Mouse (Mus musculus): ENCODE measurements at regions not wholly inside any gene's neighbourhood (a gene's known extent, or its start where the extent isn't known, plus 50 kb on each side); places are given as distances from the start of the nearest gene placed in this dataset.

GRCm38 (mm10) chr3:159010954-159011638 lies 449.1 kb upstream of the Lrrc7 start:
- Histone ChIP-seq H3K9ac (replicated peaks; ENCODE audit: low read depth, low read length) (no peak overlapping the region), H3K27me3 (replicated peaks; ENCODE audit: control insufficient read depth, insufficient read depth, low read length) (no peaks in the 10 kb centered on the region), H3K4me1 (replicated peaks; ENCODE audit: control insufficient read depth, insufficient read depth, low read length) (no peaks in the 10 kb centered on the region), H3K4me2 (ENCODE audit: low read length) (no peak overlapping the region), H3K36me3 (ENCODE audit: control insufficient read depth, insufficient read depth) (no peaks in the 10 kb centered on the region), H3K27ac (ENCODE audit: low read length) (no peak overlapping the region), H3K9me3 (ENCODE audit: control insufficient read depth, low read length) (no peaks in the 10 kb centered on the region), H3K4me3 (replicated peaks; ENCODE audit: low read length) (no peak overlapping the region)
- 0% methylated on average over 1 of the region's 1 CpGs for WGBS
- ATAC-seq = no peak

DNA sequence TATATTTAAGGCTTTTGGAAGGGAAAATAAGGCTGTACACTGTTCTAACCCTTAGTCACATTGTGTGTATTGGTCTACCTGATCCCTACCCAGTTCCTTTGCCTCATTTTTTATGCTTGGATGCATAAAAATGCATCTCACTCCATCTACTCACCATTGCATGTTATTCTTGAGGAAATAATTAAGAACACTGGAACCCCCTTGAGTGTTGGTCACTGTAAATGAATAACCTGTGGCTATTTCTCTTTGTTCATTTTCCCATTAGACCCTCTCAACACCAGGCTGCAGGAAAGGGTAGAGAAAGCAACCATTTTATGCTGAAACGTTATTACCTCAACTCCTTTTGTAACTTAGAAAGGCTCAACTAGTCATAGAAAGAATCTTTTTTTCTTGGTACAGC lies 442.0 kb upstream of the Lrrc7 start:
- Histone ChIP-seq H3K27ac (ENCODE audit: low read length) (no peak overlapping the region), H3K4me2 (ENCODE audit: low read length) (no peak overlapping the region), H3K4me3 (replicated peaks; ENCODE audit: low read length) (no peak overlapping the region), H3K36me3 (ENCODE audit: control insufficient read depth, insufficient read depth) (no peaks in the 10 kb centered on the region), H3K9ac (replicated peaks; ENCODE audit: low read depth, low read length) (no peak overlapping the region), H3K27me3 (replicated peaks; ENCODE audit: control insufficient read depth, insufficient read depth, low read length) (no peaks in the 10 kb centered on the region), H3K9me3 (ENCODE audit: control insufficient read depth, low read length) (no peaks in the 10 kb centered on the region), H3K4me1 (replicated peaks; ENCODE audit: control insufficient read depth, insufficient read depth, low read length) (no peaks in the 10 kb centered on the region)
- no peak for ATAC-seq
- 4% methylated on average over 1 of the region's 1 CpGs for WGBS

GRCm38 (mm10) chr3:158985438-158986111 lies 423.6 kb upstream of the Lrrc7 start:
- no peaks in the 10 kb centered on the region for H3K9me3 ChIP-seq (ENCODE audit: control insufficient read depth, low read length)
- ATAC-seq = peak; percentile 63

DNA sequence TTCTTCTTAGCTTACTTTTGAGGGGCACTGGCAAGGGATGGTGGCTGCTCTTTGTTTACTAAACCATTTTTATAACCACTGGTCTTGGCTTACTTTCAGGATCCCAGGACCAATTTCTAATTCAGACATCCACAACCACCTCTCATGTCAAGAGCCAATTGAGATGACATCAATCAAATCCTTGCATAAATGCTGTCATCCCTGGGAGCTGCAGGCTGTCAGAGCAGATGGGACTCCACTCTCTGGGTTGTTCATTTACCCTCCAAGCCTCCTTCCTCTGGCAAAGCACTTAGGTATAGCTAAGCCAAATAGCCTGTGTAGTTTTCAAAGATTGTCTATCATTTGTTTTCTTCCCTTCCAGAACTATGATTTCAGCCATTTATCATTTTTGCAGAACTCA lies 385.0 kb upstream of the Lrrc7 start:
- Histone ChIP-seq H3K4me1 (replicated peaks; ENCODE audit: control insufficient read depth, insufficient read depth, low read length) (0 out of 2 replicates have a peak, but pooled peaks cover 2% of the 10 kb centered on the region), H3K27ac (ENCODE audit: low read length) (no peak overlapping the region), H3K9me3 (ENCODE audit: control insufficient read depth, low read length) (0 out of 2 replicates have a peak, but pooled peaks cover 4% of the 10 kb centered on the region), H3K36me3 (ENCODE audit: control insufficient read depth, insufficient read depth) (no peaks in the 10 kb centered on the region), H3K4me3 (replicated peaks; ENCODE audit: low read length) (no peak overlapping the region), H3K4me2 (ENCODE audit: low read length) (no peak overlapping the region), H3K9ac (replicated peaks; ENCODE audit: low read depth, low read length) (no peak overlapping the region), H3K27me3 (replicated peaks; ENCODE audit: control insufficient read depth, insufficient read depth, low read length) (no peaks in the 10 kb centered on the region)
- ATAC-seq = peak; percentile 87

More at GRCm38 (mm10) chr3:158985438-158986111, 423.6 kb upstream of the Lrrc7 start:
- Histone ChIP-seq H3K36me3 (ENCODE audit: control insufficient read depth, insufficient read depth) (no peaks in the 10 kb centered on the region), H3K4me3 (replicated peaks; ENCODE audit: low read length) (no peak overlapping the region), H3K9ac (replicated peaks; ENCODE audit: low read depth, low read length) (no peak overlapping the region), H3K27me3 (replicated peaks; ENCODE audit: control insufficient read depth, insufficient read depth, low read length) (no peaks in the 10 kb centered on the region), H3K4me2 (ENCODE audit: low read length) (no peak overlapping the region), H3K27ac (ENCODE audit: low read length) (no peak overlapping the region), H3K4me1 (replicated peaks; ENCODE audit: control insufficient read depth, insufficient read depth, low read length) (no peaks in the 10 kb centered on the region; the same call in 1 of the 2 replicates)
- 21% methylated on average over 5 of the region's 5 CpGs for WGBS

- no peaks in the 10 kb centered on the region for H3K27me3 ChIP-seq (replicated peaks; ENCODE audit: control insufficient read depth, insufficient read depth, low read length)
- H3K4me2 ChIP-seq (ENCODE audit: low read length) = no peak overlapping the region
- no peaks in the 10 kb centered on the region for H3K9me3 ChIP-seq (ENCODE audit: control insufficient read depth, low read length)
- 87% methylated on average over 2 of the region's 2 CpGs for whole genome bisulfite sequencing
- no peak overlapping the region for H3K4me3 ChIP-seq (replicated peaks; ENCODE audit: low read length)
- H3K4me1 ChIP-seq (replicated peaks; ENCODE audit: control insufficient read depth, insufficient read depth, low read length) = no peaks in the 10 kb centered on the region
- no peak overlapping the region for H3K27ac ChIP-seq (ENCODE audit: low read length)
- no peak for ATAC-seq
- no peaks in the 10 kb centered on the region for H3K36me3 ChIP-seq (ENCODE audit: control insufficient read depth, insufficient read depth)
- H3K9ac ChIP-seq (replicated peaks; ENCODE audit: low read depth, low read length) = no peak overlapping the region
Observed at GRCm38 (mm10) chr3:158905104-158905503, 343.1 kb upstream of the Lrrc7 start.

DNA sequence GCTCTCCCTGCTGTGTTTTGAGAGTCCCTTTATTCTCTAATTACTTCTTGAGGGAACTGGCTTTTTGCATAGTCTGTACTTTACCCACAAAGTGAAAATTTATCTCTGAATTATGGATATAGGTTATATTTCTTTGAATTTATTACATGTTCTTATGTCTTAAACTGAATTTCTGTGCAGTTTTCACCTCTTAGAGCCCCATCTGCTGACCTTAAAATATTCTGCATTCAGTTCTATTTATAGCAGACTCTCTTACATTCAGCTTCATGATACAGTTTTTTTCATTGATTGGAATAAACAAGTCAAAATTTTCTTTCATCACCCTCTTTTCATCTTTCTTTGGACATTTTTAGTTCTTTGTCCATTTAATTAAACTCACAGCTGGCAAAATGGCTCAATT lies 337.4 kb upstream of the Lrrc7 start:
- H3K9me3 ChIP-seq (ENCODE audit: control insufficient read depth, low read length) = no peaks in the 10 kb centered on the region
- no peak overlapping the region for H3K4me3 ChIP-seq (replicated peaks; ENCODE audit: low read length)
- H3K27ac ChIP-seq (ENCODE audit: low read length) = no peak overlapping the region
- no peak overlapping the region for H3K4me2 ChIP-seq (ENCODE audit: low read length)
- H3K27me3 ChIP-seq (replicated peaks; ENCODE audit: control insufficient read depth, insufficient read depth, low read length) = no peaks in the 10 kb centered on the region
- no peaks in the 10 kb centered on the region for H3K4me1 ChIP-seq (replicated peaks; ENCODE audit: control insufficient read depth, insufficient read depth, low read length)
- no peak for ATAC-seq
- H3K36me3 ChIP-seq (ENCODE audit: control insufficient read depth, insufficient read depth) = no peaks in the 10 kb centered on the region
- no peak overlapping the region for H3K9ac ChIP-seq (replicated peaks; ENCODE audit: low read depth, low read length)

DNA sequence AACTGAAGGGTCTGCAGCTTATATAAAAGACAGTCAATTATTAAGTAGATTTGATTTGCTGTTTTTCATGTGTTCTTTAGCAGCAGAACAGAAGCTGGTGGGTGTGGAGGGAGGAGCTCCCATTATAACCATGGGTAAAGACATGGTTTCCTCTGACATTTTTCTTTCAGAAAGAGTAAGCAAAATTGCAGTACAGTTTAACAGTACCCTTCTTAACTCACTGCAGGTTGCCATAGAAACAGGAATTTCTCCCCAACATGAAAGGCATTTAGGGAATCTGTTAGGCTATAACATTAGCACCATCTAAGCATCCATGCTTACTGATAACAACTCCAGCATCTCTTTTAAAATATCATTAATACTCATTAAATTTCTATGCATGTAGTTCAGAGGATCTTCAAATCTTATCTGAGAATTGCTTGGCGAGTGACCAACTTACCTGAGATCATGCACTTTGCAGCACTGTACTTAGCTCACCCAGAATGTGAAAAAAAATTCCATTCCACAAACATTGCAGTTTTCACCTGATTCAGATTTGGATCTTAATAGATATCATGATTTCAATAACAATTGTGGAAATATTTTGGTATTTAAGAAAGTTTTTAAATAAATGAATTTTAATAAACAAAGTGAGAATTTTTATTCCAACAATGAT lies 324.8 kb upstream of the Lrrc7 start:
- Histone ChIP-seq H3K36me3 (ENCODE audit: control insufficient read depth, insufficient read depth) (no peaks in the 10 kb centered on the region), H3K27me3 (replicated peaks; ENCODE audit: control insufficient read depth, insufficient read depth, low read length) (no peaks in the 10 kb centered on the region), H3K4me3 (replicated peaks; ENCODE audit: low read length) (no peak overlapping the region), H3K4me2 (ENCODE audit: low read length) (no peak overlapping the region), H3K9ac (replicated peaks; ENCODE audit: low read depth, low read length) (no peak overlapping the region), H3K4me1 (replicated peaks; ENCODE audit: control insufficient read depth, insufficient read depth, low read length) (peaks cover 5% of the 10 kb centered on the region), H3K9me3 (ENCODE audit: control insufficient read depth, low read length) (no peaks in the 10 kb centered on the region), H3K27ac (ENCODE audit: low read length) (peak overlapping the region; percentile 58)
- ATAC-seq = peak; percentile 92
- WGBS = 77% methylated on average over 1 of the region's 1 CpGs

DNA sequence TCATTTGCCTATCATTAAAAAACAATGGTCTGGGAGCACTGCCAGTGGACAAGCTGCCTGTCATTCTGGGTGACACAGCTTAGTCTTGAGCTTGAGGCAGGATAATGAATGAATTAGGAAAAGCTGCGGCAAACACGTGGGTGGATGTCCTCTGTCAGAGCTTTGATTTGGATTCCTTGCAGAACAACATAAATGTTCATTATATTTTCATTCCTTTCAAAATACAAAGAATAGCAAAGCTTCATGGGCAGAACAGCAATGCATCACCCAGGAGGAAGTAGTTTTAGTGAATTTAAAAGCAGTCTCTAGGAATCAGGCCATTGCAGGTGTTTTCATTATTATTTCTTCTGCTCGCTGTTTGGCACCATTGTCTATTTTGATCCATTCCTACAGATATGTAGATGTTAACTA lies 324.3 kb upstream of the Lrrc7 start:
- Histone ChIP-seq H3K4me3 (replicated peaks; ENCODE audit: low read length) (no peak overlapping the region), H3K27me3 (replicated peaks; ENCODE audit: control insufficient read depth, insufficient read depth, low read length) (no peaks in the 10 kb centered on the region), H3K9me3 (ENCODE audit: control insufficient read depth, low read length) (no peaks in the 10 kb centered on the region), H3K36me3 (ENCODE audit: control insufficient read depth, insufficient read depth) (no peaks in the 10 kb centered on the region), H3K4me2 (ENCODE audit: low read length) (no peak overlapping the region), H3K27ac (ENCODE audit: low read length) (peak overlapping the region; percentile 58), H3K4me1 (replicated peaks; ENCODE audit: control insufficient read depth, insufficient read depth, low read length) (peaks cover 5% of the 10 kb centered on the region), H3K9ac (replicated peaks; ENCODE audit: low read depth, low read length) (no peak overlapping the region)
- ATAC-seq = peak; percentile 88
- WGBS = 11% methylated on average over 3 of the region's 3 CpGs

Data from forebrain, embryonic 16.5 days (tissue).